Mouse (Mus musculus) lung, adult 2 months (tissue): ENCODE measurements around the gene Gm20219. TPM values are rescaled to one million over a fixed set of nuclear protein-coding genes. Genes with fewer than 3 reads are reported as not detected.

Experiments used
- DNase-seq: peaks from one replicate; pipeline ENCODE4 v3.0.0; 2022
- H3K4me1 ChIP-seq: fragments of 200-500 bp; 2 replicates; pipeline ENCODE4 v1.6.1; 2011; ENCODE audit warnings: low read length; ENCODE audit not compliant: control insufficient read depth, insufficient read depth
- H3K4me3 ChIP-seq: fragments of 200-500 bp; replicated peaks from 2 replicates; pipeline ENCODE3; 2011; ENCODE audit warnings: low read depth, mild to moderate bottlenecking, control low read depth, low read length; ENCODE audit errors: extremely low read depth
- CTCF ChIP-seq: fragments of 200-500 bp; IDR thresholded peaks from 2 replicates; pipeline ENCODE4 v1.5.1; 2011; ENCODE audit warnings: mild to moderate bottlenecking, low read length, control low read depth; ENCODE audit not compliant: insufficient read depth
- POLR2A ChIP-seq: fragments of 200-500 bp; IDR thresholded peaks from 2 replicates; pipeline ENCODE4 v1.6.1; 2011; ENCODE audit warnings: low read depth, mild to moderate bottlenecking, control low read depth, low read length, borderline replicate concordance; ENCODE audit errors: extremely low read depth
- WGBS: fragments of 180-500 bp; shearing (Covaris S2); methylation state at CpG from one replicate; pipeline ENCODE4 v1.1.7; 2018; 5-methylcytosine and 5-hydroxymethylcytosine counted together
- polyA plus RNA-seq: library from polyadenylated mRNA; depleted of rRNA; stranded (reverse); fragments of >200 nt; gene quantifications from 2 replicates; pipeline ENCODE4 v1.2.3, GENCODE M21; 2012; rRNA removed

Gm20219 gene
- polyA plus RNA-seq: 10.2 and 16.7 TPM in 2 replicates

- DNase-seq: peak; percentile 67
- WGBS: 65% methylated on average over 20 of the region's 20 CpGs
- no peaks in the 10 kb centered on the region for H3K4me1 ChIP-seq
- TF ChIP-seq CTCF (no peak), POLR2A (peak; percentile 59; the same call in 1 of the 2 replicates)
- H3K4me3 ChIP-seq: peak within 1 kb of the TSS; percentile 40
These were observed at the start of gene Gm20219 for GRCm38 (mm10) chr17:56554122-56554551. TSS of gene Gm20219 (minus strand) at chr17:56554387.

- no peak for TF ChIP-seq POLR2A
- no peak for TF ChIP-seq CTCF
- Histone ChIP-seq H3K4me3 (no peak overlapping the region), H3K4me1 (peaks cover 3% of the 10 kb centered on the region; the same call in 1 of the 2 replicates)
- WGBS: 86% methylated on average over 9 of the region's 9 CpGs
- DNase-seq: no peak
These were observed 49.8 kb upstream of the Gm20219 start for GRCm38 (mm10) chr17:56604070-56604380.

GRCm38 (mm10) chr17:56603186-56604069 lies 49.2 kb upstream of the Gm20219 start:
- no peak for TF ChIP-seq POLR2A
- TF ChIP-seq CTCF: no peak
- no peak for DNase-seq
- 95% methylated on average over 28 of the region's 28 CpGs for WGBS
- Histone ChIP-seq H3K4me1 (no peaks in the 10 kb centered on the region), H3K4me3 (no peak overlapping the region)

- Histone ChIP-seq H3K4me3 (no peak overlapping the region), H3K4me1 (peaks cover 2% of the 10 kb centered on the region; the same call in 1 of the 2 replicates)
- no peak for DNase-seq
- TF ChIP-seq POLR2A: no peak
- no peak for TF ChIP-seq CTCF
- 67% methylated on average over 8 of the region's 8 CpGs for WGBS
These were observed 39.5 kb upstream of the Gm20219 start for GRCm38 (mm10) chr17:56593527-56594271.

GRCm38 (mm10) chr17:56592553-56592952 lies 38.4 kb upstream of the Gm20219 start:
- Histone ChIP-seq H3K4me3 (no peak overlapping the region), H3K4me1 (peaks cover 5% of the 10 kb centered on the region; the same call in 1 of the 2 replicates)
- no peak for TF ChIP-seq POLR2A
- TF ChIP-seq CTCF: no peak
- no peak for DNase-seq

- H3K4me1 ChIP-seq: peaks cover 16% of the 10 kb centered on the region
- WGBS: 93% methylated on average over 4 of the region's 4 CpGs
- H3K4me3 ChIP-seq: no peak overlapping the region
- DNase-seq: no peak
- TF ChIP-seq CTCF: no peak
- TF ChIP-seq POLR2A: no peak
These were observed 34.7 kb upstream of the Gm20219 start for GRCm38 (mm10) chr17:56588921-56589320.

- Histone ChIP-seq H3K4me3 (no peak overlapping the region), H3K4me1 (peaks cover 18% of the 10 kb centered on the region)
- WGBS: 57% methylated on average over 1 of the region's 1 CpGs
- no peak for TF ChIP-seq POLR2A
- TF ChIP-seq CTCF: no peak
- no peak for DNase-seq
These were observed 33.6 kb upstream of the Gm20219 start for GRCm38 (mm10) chr17:56587773-56588172.

- Histone ChIP-seq H3K4me3 (peak overlapping the region; percentile 96), H3K4me1 (peaks cover 25% of the 10 kb centered on the region)
- no peak for DNase-seq
- WGBS: under 1% methylated on average over 61 of the region's 61 CpGs
- no peak for TF ChIP-seq POLR2A
- no peak for TF ChIP-seq CTCF
These were observed 31.1 kb upstream of the Gm20219 start for GRCm38 (mm10) chr17:56585171-56585821.

- Histone ChIP-seq H3K4me1 (peaks cover 27% of the 10 kb centered on the region), H3K4me3 (peak within 1 kb of the TSS; percentile 96)
- WGBS: under 1% methylated on average over 101 of the region's 101 CpGs
- DNase-seq: peak; percentile 99
- no peak for TF ChIP-seq CTCF
- peak; percentile 89; the same call in 1 of the 2 replicates for TF ChIP-seq POLR2A
These were observed 30.3 kb upstream of the Gm20219 start, which contains the start of the genes Safb2 and Safb for GRCm38 (mm10) chr17:56584257-56585130. TSS of gene Safb2 (minus strand) at chr17:56584585. TSS of gene Safb (plus strand) at chr17:56584825.
